Mouse (Mus musculus) retina, postnatal 7 days (tissue): ENCODE data around the gene Tmco5.
A peak's percentile ranks its signal among the peaks of the same experiment; 100 is the strongest.

Experiments used
- DNase-seq: peaks from one replicate; pipeline ENCODE4 v3.0.0-alpha.2; 2012; ENCODE audit warnings: low read depth, low spot score

Gene Tmco5

DNA sequence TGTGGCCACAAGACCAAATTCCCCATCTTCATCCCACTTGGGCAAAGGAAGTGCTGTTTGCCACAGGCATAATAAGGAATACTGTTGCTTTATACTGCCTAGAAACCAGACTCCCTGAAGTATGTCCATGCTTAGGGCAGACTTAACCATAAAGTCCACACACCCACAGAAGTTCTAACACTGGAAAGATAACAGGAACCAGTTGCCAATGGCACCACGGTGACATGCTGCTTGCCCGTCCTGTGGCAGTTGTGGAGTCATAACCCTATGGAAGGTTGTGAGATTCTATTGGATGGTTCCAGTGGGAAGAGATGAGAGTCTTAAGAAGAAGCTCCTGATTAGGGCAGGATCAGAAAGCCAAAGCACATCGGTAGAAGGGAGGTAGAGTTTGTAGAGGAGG is at the start of gene Tmco5:
Tmco5 (plus strand) TSS at position 301 of the 400 bp plus-strand sequence.
- DNase-seq: no peak

GRCm38 (mm10) chr2:116831863-116832262 is 46.6 kb upstream of the Tmco5 start:
- DNase-seq: no peak

DNA sequence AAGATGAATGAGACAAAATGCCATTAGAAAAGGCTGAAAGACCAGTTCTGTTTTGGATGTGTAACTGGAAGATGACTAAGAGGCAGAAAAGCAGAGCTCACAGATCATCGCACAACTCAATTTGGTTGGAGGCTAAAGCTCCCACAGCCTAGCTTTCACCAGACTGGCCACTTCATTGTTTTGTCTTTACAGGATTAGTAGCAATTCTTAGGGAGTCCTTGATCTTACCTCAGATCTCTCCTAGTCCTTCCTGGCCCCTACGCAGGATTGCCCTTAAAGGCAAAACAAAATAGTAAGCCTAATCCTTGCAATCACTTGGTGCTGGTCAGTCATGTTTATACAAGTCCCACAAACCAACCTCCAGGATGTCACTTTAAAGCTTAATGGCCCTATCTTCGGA is 40.7 kb upstream of the Tmco5 start:
- DNase-seq: no peak

- DNase-seq: peak; percentile 39
Measured at GRCm38 (mm10) chr2:116838538-116839197, 39.8 kb upstream of the Tmco5 start.

- DNase-seq: no peak
Measured at GRCm38 (mm10) chr2:116849980-116850636, 28.4 kb upstream of the Tmco5 start.

GRCm38 (mm10) chr2:116851356-116851755 is 27.1 kb upstream of the Tmco5 start:
- DNase-seq: no peak

GRCm38 (mm10) chr2:116852249-116852648 is 26.2 kb upstream of the Tmco5 start:
- DNase-seq: no peak

DNA sequence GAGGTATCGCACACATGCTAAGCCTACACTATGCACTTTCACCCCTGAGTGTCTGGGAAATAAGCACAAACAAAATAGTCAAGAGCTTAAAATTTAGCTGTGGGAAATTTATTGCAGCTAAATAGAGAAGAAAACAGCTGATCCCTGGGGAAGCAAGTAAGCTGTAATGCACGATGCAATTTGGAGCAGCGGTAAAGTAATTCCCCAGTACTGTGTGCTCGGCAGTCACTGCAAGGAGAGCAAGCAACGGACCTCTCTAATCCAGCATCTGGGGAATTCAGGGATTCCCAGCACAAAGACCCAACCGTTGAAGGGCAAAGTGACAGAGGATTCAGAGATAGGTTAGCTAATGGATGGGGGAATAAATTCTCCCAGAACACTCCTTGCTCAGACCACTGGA is 19.8 kb upstream of the Tmco5 start:
- no peak for DNase-seq

DNA sequence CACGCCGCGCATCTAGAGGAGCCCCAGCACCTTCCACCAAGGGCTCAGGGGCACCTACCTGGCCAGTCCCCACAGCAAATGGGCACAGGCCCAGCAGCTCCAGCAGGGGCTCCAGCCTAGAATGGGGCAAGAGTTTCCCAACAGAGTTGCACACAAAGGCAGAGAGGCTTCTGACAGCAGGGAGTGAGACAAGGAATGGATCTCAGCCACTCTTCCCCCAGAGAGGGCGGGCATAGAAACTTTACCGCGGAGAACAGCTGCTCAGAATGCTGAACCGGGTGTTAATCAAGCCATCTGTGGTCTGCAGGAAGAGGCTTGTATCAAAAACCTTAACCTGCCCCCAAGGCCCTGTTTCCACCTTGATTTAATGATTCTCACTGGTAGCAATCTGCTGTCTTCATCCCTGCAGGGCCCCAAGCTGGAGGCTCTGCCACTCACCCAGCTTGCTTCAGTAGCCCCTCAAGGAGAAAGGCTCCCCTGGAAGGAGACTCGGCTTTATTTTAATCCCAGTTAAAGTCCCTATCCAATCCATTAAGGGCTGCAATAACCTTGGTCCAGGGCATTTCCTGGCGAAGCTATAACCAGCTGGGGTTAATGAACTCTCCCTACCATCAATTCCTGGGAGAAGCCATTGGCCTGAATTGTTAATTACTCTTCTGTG is 1.4 kb upstream of the Tmco5 start:
- DNase-seq: no peak

- DNase-seq: no peak
Measured at GRCm38 (mm10) chr2:116879730-116880129, 1.2 kb downstream of the Tmco5 start.

DNA sequence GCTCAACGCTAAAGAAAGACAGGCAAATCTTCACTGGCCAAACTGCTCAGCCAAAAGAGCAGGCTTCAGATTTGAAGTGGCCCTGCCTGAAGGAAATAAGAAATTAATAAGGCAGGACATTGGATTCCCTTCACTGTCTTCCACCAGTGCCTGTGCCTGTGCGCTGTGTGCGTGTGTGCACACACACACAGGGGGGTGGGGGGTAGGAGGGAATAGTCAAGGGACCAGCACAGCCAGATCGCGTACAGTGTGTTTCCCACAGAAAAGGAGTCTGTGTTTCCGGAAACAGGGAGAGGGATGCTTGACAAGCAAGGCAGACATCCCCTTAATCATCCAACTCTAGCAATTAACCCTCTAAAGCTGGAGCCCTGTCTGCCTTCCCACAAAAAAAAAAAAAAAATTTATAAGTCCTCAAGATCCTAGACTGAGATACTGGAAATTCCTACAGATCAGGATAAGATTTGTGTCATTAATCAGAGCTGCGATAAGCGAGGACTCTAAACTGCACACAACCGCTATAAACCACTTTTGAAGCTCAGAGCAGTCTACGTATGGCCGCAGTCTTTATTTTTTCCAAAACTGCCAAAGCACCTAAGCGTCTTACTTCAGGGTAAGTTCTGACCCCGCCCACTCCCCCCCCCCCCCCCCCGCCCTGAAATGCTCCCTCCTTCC is 15.0 kb downstream of the Tmco5 start:
- DNase-seq: no peak

DNA sequence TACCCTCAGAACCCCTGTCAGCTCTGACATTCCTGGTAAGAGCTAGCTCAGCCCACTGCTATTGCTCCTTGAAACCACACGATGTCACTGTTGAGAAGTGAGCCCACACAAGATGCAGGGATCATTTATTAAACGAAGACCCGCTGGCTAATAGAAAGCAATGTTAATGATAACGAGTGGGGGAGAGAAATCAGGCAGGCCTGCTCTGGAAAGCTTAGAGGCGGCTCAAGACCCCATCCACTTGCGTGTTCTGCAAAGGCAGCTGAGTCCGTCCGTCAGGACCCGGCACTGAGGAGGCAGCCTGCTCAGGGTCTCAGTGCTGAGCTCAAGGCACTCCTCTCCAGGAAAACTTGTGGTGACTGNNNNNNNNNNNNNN is 15.5 kb downstream of the Tmco5 start:
- DNase-seq: peak; percentile 48

DNA sequence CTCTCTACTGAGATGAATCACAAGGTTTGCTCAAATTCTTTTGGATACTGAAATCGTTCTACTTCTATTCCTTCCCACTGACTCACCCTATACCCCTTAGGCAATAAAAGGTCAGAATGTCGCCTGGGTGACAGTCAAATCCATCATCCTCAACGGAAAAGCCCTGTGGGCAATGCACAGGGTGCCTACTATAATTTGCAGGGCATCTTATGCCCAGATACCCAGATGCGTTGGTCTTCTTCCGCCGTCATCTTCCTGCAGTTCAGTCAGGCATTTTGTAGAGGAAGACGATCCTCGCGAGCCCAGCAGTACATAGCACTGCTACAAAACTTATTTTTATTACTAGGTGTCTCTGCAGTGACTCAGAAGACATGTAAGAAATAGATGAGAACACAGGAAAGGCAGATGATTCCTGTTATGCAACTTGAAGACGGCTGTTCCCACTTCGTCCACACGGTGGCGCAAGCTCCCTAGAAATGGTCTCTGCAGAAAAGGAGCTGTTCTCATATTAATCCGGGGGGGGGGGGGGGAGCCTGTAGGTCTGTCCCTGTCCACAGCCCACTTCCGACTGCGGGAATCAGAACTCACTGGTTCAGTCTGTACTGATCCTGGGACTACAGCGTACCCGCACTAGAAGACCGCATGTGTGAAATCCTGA is 21.3 kb downstream of the Tmco5 start:
- DNase-seq: peak; percentile 63

GRCm38 (mm10) chr2:116900273-116900843 is 21.9 kb downstream of the Tmco5 start:
- DNase-seq: no peak

DNA sequence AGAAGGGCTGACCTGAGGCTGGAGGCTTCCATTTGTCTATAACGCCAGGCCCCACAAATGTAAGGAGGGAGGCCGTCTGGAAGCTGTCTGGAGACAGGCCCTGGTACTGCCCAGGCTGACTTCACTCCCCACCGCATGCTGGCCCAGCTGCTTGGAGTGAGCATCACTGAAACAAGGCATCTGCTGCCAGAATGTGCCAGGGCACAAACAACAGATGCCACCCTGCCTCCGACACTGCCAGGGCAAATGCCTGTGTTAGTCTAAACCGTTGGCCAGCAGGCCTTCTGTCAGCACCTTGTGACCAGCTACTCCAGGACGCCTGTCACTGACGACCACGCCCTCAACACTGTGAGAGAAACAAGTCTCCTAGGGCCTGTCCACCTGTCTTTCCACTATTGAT is 29.8 kb downstream of the Tmco5 start:
- no peak for DNase-seq

- no peak for DNase-seq
Measured at GRCm38 (mm10) chr2:116912334-116913070, 34.0 kb downstream of the Tmco5 start.

- DNase-seq: no peak
Measured at GRCm38 (mm10) chr2:116913677-116914405, 35.4 kb downstream of the Tmco5 start.

- no peak for DNase-seq
Measured at GRCm38 (mm10) chr2:116914636-116915035, 36.1 kb downstream of the Tmco5 start.

DNA sequence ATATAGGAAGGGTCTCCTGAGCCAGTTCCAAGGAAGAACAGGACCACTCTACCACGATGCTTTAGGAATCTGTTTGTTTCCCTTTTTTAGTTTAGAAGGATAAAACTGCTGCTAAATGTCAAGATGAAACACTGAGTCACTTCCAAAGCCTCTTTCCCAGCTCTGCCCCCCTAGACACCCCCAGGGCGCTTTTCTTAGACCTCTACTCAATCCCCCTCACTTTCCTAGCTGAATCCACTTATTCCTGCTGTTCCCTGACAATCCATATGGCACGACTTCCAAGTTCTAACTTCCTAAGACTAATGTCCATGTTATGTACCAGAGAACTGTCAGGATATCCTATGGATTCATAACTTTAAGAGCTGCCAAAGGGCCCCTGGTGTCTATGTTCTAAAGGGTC is 40.1 kb downstream of the Tmco5 start:
- DNase-seq: no peak
